Mouse (Mus musculus): Measurements from ENCODE around the gene Nr2e1. TPM values are rescaled to one million over a fixed set of nuclear protein-coding genes. Genes with fewer than 3 reads are reported as not detected.

Nr2e1 gene
- polyA plus RNA-seq, 1 experiment: not detected

DNA sequence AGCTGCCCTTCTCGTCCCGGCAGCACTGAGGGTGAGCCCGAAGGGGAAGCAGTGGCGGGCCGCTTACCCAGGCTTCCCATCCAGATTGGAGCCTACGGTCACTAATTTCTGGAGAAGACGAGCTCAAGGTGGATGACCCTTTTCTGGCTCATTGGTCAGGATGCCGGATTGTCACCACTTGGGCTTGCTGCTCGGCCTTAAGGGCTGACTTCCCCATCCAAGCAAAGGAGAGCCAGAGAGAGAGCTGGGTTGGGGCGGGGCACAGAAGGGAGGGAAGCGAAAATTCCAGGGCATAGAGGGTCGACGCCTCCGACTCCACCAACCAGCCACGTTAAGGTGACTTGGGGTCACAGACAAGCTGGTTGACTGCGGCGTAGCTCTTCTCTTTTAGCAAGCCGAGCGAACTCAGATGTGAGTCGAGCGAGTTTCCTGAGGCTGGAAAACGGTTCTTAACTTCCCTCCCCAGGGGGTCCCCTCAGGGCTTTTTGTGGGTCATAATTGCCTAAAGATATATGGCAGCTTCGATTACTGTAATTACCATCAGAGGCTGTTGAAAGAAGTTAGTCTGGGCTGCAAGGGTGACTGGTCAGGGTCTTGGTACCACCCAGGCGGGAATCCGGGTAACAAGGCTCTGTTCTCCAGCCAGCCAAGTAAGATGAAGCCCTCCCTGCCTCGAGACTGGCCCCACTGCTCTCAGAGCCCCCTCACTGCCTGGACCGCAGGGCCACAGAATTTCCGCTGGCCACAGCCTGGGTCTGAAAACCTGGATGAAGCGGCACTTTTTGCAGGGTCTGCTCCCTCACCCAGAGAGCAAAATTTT, 3.1 kb downstream of the Nr2e1 start:
- Histone ChIP-seq H3K79me3 (ENCODE audit: low read depth) (no peaks in the 10 kb centered on the region), H3K36me3 (ENCODE audit: control insufficient read depth, insufficient read depth) (no peaks in the 10 kb centered on the region), H3ac (ENCODE audit: control insufficient read depth, insufficient read length, low read depth) (no peak overlapping the region), H3K27me3 (ENCODE audit: control insufficient read depth, insufficient read depth, insufficient read length) (peaks cover 81% of the 10 kb centered on the region), H3K4me3 (ENCODE audit: insufficient read depth, poor library complexity, severe bottlenecking) (no peak overlapping the region), H3K79me2 (ENCODE audit: control insufficient read depth, insufficient read depth) (no peaks in the 10 kb centered on the region)
- TF ChIP-seq CTCF (IDR thresholded peaks at IDR 0.05; ENCODE audit: control insufficient read depth, insufficient read depth, insufficient read length): no peak
- TF ChIP-seq MYOG (IDR thresholded peaks at IDR 0.05; ENCODE audit: control insufficient read depth, extremely low read depth, insufficient read length): no peak
- TF ChIP-seq FOSL1 (IDR thresholded peaks at IDR 0.05; ENCODE audit: insufficient read depth, low read length, poor library complexity, severe bottlenecking): no peak
- TF ChIP-seq CEBPB (IDR thresholded peaks at IDR 0.05; ENCODE audit: low read depth): no peak
- no peak for TF ChIP-seq USF1 (IDR thresholded peaks at IDR 0.05; ENCODE audit: low read depth)

DNA sequence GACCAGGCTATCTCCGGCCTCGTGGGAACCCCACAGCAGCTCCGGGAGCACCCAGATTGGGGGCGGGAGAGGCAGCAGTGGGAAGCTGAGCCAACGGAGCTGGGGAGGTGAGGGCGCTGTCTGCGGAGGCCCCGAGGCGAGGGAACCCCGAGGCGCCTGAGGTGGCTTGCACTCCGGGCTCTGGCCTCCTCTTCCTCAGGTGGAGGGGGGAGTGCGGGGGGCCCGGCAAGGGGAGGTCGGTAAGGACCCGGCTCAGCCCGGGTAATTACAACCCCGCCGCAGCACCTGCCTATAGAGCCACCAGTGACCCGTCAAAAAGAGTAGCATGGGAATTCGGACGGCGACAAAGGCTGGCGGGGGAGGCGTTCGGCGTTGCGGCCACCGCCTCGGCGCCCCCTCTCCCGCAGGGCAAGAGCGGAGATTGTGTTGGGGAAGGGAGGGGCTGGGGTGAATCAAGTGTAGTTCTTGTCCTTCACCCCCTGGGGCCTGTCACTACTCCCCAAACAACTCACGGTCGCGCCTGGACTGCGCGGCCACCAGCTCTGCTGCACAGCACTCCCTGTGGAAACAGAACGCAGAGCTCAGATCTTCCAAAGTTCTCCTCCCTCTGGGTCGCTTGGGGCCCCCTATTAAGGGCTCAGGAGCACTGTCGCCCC, 3.8 kb downstream of the Nr2e1 start:
- H3K4me3 ChIP-seq (ENCODE audit: insufficient read depth, poor library complexity, severe bottlenecking): no peak overlapping the region
- H3K27me3 ChIP-seq (ENCODE audit: control insufficient read depth, insufficient read depth, insufficient read length): peaks cover 81% of the 10 kb centered on the region
- no peaks in the 10 kb centered on the region for H3K36me3 ChIP-seq (ENCODE audit: control insufficient read depth, insufficient read depth)
- TF ChIP-seq CTCF (IDR thresholded peaks at IDR 0.05; ENCODE audit: control insufficient read depth, insufficient read depth, insufficient read length) (no peak), CEBPB (IDR thresholded peaks at IDR 0.05; ENCODE audit: low read depth) (no peak), FOSL1 (IDR thresholded peaks at IDR 0.05; ENCODE audit: insufficient read depth, low read length, poor library complexity, severe bottlenecking) (no peak), MYOG (IDR thresholded peaks at IDR 0.05; ENCODE audit: control insufficient read depth, extremely low read depth, insufficient read length) (no peak), USF1 (IDR thresholded peaks at IDR 0.05; ENCODE audit: low read depth) (no peak), MAX (IDR thresholded peaks at IDR 0.05) (no peak), MYOD1 (IDR thresholded peaks at IDR 0.05; ENCODE audit: control insufficient read depth, insufficient read length, low read depth) (no peak)
- no peaks in the 10 kb centered on the region for H3K79me3 ChIP-seq (ENCODE audit: low read depth)
- no peaks in the 10 kb centered on the region for H3K79me2 ChIP-seq (ENCODE audit: control insufficient read depth, insufficient read depth)
- no peak overlapping the region for H3ac ChIP-seq (ENCODE audit: control insufficient read depth, insufficient read length, low read depth)

DNA sequence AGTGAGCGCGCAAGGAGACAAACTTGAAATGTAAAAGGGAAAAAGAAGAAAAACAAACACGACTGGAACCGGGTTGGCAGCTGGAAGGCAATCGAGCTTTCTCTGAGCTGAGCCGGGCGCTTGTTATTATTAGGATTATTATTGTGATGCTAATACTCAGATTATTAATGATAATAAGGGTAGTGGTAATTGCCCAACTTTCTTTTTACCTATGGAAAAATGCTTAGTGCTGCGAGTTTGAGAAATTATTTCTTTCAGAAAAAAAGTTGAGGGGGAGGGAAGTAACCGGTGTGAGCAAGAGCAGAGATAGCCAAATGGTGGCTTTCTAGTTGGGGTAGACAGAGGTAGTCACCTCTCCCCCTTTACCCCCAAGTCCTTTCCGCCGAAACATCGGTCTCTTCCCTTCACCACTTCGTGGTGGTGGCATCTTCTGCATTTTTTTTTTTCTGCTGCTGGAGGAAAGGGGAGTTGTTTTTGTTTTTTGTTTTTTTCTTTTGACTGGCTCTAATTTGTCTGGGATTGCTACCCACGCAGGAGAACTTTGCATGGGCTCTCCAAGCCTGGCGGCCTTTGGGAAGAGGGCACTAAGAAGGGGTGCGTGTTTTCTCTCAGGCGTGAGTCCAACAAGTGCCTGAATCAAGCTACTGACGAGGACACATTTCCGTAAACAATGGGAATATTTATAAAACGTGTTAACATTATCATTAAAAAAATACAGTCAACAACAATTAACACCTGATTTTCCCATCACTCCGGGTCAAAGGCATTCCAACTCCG, 4.5 kb downstream of the Nr2e1 start:
- no peaks in the 10 kb centered on the region for H3K79me3 ChIP-seq (ENCODE audit: low read depth)
- no peak for TF ChIP-seq USF1 (IDR thresholded peaks at IDR 0.05; ENCODE audit: low read depth)
- TF ChIP-seq CEBPB (IDR thresholded peaks at IDR 0.05; ENCODE audit: low read depth): no peak
- no peak for TF ChIP-seq CTCF (IDR thresholded peaks at IDR 0.05; ENCODE audit: control insufficient read depth, insufficient read depth, insufficient read length)
- no peak for TF ChIP-seq FOSL1 (IDR thresholded peaks at IDR 0.05; ENCODE audit: insufficient read depth, low read length, poor library complexity, severe bottlenecking)
- TF ChIP-seq MYOG (IDR thresholded peaks at IDR 0.05; ENCODE audit: control insufficient read depth, extremely low read depth, insufficient read length): no peak
- TF ChIP-seq MAX (IDR thresholded peaks at IDR 0.05): no peak
- no peak for TF ChIP-seq MYOD1 (IDR thresholded peaks at IDR 0.05; ENCODE audit: control insufficient read depth, insufficient read length, low read depth)
- H3K36me3 ChIP-seq (ENCODE audit: control insufficient read depth, insufficient read depth): no peaks in the 10 kb centered on the region
- no peak overlapping the region for H3ac ChIP-seq (ENCODE audit: control insufficient read depth, insufficient read length, low read depth)
- H3K27me3 ChIP-seq (ENCODE audit: control insufficient read depth, insufficient read depth, insufficient read length): peaks cover 81% of the 10 kb centered on the region
- no peaks in the 10 kb centered on the region for H3K79me2 ChIP-seq (ENCODE audit: control insufficient read depth, insufficient read depth)
- no peak overlapping the region for H3K4me3 ChIP-seq (ENCODE audit: insufficient read depth, poor library complexity, severe bottlenecking)

DNA sequence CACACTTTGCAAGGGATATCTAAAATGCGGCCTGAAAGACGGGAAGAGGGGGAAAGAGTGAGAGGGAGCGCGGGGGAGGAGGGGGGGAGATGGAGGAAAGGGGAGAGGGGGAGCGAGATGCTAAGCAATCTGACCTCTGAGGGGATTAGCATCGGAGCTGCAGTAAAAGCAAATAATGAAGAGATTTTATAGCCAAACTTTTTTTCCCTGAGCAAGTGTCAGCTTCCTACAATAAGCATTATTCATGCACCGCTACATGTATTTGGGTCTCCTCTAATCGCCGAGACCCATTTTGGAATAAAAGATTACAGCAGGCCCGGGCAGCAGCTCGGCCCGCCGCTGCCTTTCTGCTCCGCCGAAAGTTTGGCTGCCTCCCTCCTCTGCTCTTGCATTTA, 5.2 kb downstream of the Nr2e1 start:
- no peak for TF ChIP-seq CTCF (IDR thresholded peaks at IDR 0.05; ENCODE audit: control insufficient read depth, insufficient read depth, insufficient read length)
- TF ChIP-seq MYOD1 (IDR thresholded peaks at IDR 0.05; ENCODE audit: control insufficient read depth, insufficient read length, low read depth): no peak
- TF ChIP-seq MAX (IDR thresholded peaks at IDR 0.05): no peak
- TF ChIP-seq FOSL1 (IDR thresholded peaks at IDR 0.05; ENCODE audit: insufficient read depth, low read length, poor library complexity, severe bottlenecking): no peak
- TF ChIP-seq USF1 (IDR thresholded peaks at IDR 0.05; ENCODE audit: low read depth): no peak
- TF ChIP-seq MYOG (IDR thresholded peaks at IDR 0.05; ENCODE audit: control insufficient read depth, extremely low read depth, insufficient read length): no peak
- TF ChIP-seq CEBPB (IDR thresholded peaks at IDR 0.05; ENCODE audit: low read depth): no peak
- Histone ChIP-seq H3K79me3 (ENCODE audit: low read depth) (no peaks in the 10 kb centered on the region), H3ac (ENCODE audit: control insufficient read depth, insufficient read length, low read depth) (no peak overlapping the region), H3K27me3 (ENCODE audit: control insufficient read depth, insufficient read depth, insufficient read length) (peaks cover 81% of the 10 kb centered on the region), H3K4me3 (ENCODE audit: insufficient read depth, poor library complexity, severe bottlenecking) (no peak overlapping the region), H3K36me3 (ENCODE audit: control insufficient read depth, insufficient read depth) (no peaks in the 10 kb centered on the region), H3K79me2 (ENCODE audit: control insufficient read depth, insufficient read depth) (no peaks in the 10 kb centered on the region)

DNA sequence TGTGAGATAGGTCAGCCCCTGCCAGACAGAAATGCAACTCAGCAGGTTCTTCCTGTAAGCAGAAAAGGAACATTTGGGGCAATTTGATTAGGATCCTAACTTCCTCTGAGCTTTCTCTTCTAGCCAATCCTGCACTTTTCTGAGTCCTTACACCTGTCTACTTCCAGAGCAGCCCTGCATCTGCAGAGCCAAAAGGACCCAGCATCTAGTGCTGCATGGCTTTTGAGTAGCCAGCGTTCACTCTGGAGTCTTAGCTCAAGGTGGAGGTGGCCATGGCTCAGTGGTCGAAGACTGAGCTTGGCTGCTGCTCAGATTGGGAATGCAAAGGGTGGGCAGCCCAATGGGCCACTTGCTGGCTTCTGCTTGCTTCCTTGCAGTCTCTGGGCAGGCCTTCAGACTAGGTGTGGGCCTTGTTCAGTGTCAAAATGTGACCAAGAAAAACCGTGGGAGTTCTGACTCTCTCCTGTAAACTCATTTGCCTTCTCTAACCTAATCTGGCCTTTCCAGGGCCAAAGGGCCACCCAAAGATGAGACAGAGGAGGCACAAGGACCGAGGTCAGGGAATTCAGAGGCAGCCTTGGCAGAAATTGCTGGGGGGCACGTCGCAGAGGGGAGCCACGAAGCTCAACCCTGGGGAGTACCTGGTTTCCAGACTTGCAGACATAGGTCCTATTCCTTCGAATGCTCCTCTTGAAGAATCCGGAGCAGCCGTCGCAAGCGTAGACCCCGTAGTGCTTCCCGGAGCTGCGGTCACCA, 5.7 kb downstream of the Nr2e1 start:
- H3K36me3 ChIP-seq (ENCODE audit: control insufficient read depth, insufficient read depth): no peaks in the 10 kb centered on the region
- no peaks in the 10 kb centered on the region for H3K79me2 ChIP-seq (ENCODE audit: control insufficient read depth, insufficient read depth)
- no peaks in the 10 kb centered on the region for H3K79me3 ChIP-seq (ENCODE audit: low read depth)
- H3K27me3 ChIP-seq (ENCODE audit: control insufficient read depth, insufficient read depth, insufficient read length): peaks cover 81% of the 10 kb centered on the region
- H3K4me3 ChIP-seq (ENCODE audit: insufficient read depth, poor library complexity, severe bottlenecking): no peak overlapping the region
- no peak overlapping the region for H3ac ChIP-seq (ENCODE audit: control insufficient read depth, insufficient read length, low read depth)
- TF ChIP-seq USF1 (IDR thresholded peaks at IDR 0.05; ENCODE audit: low read depth) (no peak), MYOD1 (IDR thresholded peaks at IDR 0.05; ENCODE audit: control insufficient read depth, insufficient read length, low read depth) (no peak), FOSL1 (IDR thresholded peaks at IDR 0.05; ENCODE audit: insufficient read depth, low read length, poor library complexity, severe bottlenecking) (no peak), MAX (IDR thresholded peaks at IDR 0.05) (no peak)
